Mouse (Mus musculus) activated CD4-positive, CD25-positive, alpha-beta regulatory T cell (primary cell): ENCODE data around the gene Avpr1a. TPM values are rescaled to one million over a fixed set of nuclear protein-coding genes. Genes with fewer than 3 reads are reported as not detected.

Experiments
- polyA plus RNA-seq, 2 experiments: library from polyadenylated mRNA; unstranded; fragments of 100-300 nt; shearing (Covaris generic); gene quantifications; one replicate each; pipeline ENCODE4 v1.2.1; 2017

Avpr1a gene
- not detected for polyA plus RNA-seq

GRCm38 (mm10) chr10:122447861-122448716 lies at the start of gene Avpr1a:
Gene Avpr1a, plus strand, starts transcription at chr10:122448499.

Other genes starting within 250 kb of the Avpr1a start
- 10 to 100 TPM; 19.4 to 27.1 TPM for gene Ppm1h, start 230.3 kb downstream of the Avpr1a start, polyA plus RNA-seq